Mouse (Mus musculus) 3134 (cell line): ENCODE measurements around the gene Specc1.

Experiments
- DNase-seq: peaks from one replicate; pipeline ENCODE4 v3.0.0-alpha.2; 2011; ENCODE audit warnings: low spot score; ENCODE audit not compliant: insufficient read length; ENCODE audit errors: extremely low read depth

Gene Specc1

GRCm38 (mm10) chr11:62086648-62087047, 130.1 kb downstream of the Specc1 start:
- no peak for DNase-seq

DNA sequence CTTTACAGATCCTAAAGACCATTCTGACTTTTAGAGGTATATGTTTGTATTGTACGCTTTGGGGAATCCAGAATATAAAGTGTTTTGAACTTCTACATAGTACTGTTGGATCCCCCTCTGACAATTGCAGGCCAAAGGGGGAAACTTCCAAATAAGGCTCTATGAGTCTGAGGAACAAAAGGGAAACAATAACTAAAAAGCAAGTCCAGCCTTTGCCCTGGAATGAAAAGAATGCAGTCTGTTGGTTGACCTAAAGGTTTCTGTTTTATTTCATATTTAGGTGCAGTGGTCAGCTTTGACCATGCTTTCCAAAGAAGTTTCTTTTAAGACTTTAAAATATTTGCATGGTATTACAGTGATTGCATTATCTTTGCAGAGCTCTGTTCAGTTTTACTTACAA, 130.5 kb downstream of the Specc1 start:
- no peak for DNase-seq

DNA sequence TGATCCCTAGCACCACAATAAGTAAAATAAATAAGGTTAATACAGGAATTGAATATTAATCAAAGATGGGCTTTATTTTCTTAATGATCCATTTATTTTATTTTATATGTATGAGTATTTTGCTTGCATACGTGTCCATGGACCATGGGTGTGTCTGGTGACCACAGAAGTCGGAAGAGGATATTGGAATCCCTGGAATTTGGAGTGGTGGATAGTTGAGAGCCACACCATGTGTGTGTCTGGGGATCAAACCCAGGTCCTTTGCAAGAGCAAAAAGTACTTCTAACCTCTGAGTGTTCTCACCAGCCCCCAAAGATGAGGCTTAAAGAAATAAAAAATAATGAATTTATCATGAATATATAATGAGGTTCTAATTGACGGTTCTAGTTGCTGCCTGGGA, 132.1 kb downstream of the Specc1 start:
- DNase-seq, result peak; percentile 60

DNA sequence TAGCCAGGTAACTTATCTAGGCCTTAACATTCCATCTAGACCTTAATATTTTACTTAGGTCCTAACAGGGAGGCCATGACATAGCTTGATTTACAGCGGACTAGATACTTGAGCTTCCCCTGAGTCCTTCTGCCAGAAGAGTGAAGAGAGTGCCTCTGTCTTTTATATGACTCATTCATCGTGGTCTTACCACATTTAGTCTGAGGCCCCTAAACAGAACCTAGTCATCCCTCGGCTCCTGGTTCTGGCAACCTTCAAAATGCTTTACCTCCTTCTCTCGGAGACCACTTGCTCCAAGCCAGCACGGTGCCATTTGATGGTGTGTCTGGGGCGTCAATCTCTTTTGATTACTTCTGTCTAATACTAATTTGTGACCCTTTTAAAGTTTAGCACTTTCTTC, 133.8 kb downstream of the Specc1 start:
- DNase-seq, result peak; percentile 49

GRCm38 (mm10) chr11:62103380-62103911, 146.9 kb downstream of the Specc1 start:
- DNase-seq, result no peak

- DNase-seq, result no peak
Measured at GRCm38 (mm10) chr11:62106401-62106871, 149.9 kb downstream of the Specc1 start.

GRCm38 (mm10) chr11:62107272-62107836, 150.8 kb downstream of the Specc1 start:
- no peak for DNase-seq

DNA sequence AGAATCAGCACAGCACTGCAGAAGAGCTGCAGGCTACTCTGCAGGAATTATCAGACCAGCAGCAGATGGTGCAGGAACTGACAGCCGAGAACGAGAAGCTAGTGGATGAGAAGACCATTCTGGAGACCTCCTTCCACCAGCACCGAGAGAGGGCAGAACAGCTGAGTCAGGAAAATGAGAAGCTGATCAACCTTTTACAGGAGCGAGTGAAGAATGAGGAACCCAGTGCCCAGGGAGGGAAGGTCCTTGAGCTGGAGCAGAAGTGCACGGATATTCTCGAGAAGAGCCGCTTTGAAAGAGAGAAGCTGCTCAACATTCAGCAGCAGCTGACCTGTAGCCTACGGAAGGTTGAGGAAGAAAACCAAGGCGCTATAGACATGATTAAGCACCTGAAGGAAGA, 162.0 kb downstream of the Specc1 start:
- no peak for DNase-seq

DNA sequence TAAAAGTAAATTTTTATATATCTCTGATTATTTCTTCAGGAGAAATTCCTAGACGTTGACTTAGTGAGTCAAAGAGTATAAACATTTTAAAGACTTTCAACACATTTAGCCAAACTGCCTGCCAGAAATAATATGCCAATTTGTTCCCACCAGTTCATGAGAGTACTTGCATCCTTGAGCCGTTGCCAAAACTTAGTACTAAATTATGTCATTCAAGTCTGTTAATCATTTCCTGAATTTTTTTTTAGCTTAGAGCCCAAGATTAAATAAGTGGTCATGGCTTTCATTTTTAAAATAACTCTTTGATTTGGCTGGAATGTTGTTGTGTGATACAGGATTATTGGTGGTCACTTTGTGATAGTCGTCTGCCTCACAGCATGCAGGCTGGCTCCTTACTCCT, 163.3 kb downstream of the Specc1 start:
- DNase-seq, result peak; percentile 20

DNA sequence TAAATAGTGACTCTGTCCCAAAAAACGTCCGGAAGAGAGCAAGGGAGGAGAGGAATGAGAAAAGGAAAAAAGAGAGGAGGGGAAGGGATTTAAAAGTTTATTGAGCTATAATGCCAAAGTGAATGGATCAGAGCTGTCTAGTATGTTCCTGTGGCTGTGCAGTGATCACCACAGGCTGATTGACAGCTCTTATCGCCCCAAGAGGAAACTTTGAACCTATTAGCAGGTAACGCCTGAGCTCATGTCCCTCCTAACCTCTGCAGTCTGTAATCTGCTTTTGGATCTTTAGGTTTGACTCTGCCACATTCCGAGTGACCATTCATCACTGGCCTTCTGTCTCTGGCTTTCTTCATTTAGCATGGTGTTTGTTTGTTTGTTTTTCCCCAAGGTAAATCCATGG, 164.8 kb downstream of the Specc1 start:
- no peak for DNase-seq

DNA sequence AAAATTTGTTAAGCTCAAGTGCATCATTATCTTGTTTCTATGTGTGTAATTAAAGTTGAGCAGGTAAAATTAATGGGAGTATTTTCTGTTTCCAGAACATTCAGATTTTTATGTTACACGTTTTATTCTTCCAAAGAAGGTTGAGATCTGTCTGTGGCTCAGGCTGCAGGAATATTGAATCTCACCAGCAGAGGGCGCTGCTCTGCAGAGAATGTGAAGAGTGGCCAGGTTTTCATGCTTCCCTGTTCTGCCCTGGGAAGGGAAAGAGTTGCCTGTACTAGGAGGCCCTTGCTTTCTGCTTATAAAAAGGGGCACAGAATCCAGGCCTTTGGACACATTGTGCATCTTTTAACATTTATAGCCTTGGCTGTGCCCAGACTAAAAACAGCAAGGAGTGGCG, 171.1 kb downstream of the Specc1 start:
- no peak for DNase-seq

GRCm38 (mm10) chr11:62128197-62128596, 171.6 kb downstream of the Specc1 start:
- no peak for DNase-seq

DNA sequence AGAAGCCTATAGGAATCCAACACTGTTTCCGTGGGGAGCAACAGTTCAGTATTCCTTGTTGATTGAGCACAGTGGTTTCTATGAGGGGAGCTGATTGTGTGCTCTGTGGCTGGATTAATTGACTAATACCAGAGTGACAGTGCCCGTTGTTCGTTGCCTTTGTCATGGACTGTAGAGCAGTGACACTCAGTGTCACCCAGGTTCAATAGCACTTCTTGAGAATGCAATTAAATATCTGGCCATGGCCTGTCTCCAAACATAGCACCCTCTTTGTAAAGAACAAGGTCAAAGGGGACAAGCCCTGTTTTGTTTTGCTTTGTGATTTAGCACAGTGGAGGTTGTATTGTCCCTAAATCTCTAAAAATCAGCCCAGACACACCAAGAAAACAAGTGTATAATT, 173.6 kb downstream of the Specc1 start:
- DNase-seq, result no peak

DNA sequence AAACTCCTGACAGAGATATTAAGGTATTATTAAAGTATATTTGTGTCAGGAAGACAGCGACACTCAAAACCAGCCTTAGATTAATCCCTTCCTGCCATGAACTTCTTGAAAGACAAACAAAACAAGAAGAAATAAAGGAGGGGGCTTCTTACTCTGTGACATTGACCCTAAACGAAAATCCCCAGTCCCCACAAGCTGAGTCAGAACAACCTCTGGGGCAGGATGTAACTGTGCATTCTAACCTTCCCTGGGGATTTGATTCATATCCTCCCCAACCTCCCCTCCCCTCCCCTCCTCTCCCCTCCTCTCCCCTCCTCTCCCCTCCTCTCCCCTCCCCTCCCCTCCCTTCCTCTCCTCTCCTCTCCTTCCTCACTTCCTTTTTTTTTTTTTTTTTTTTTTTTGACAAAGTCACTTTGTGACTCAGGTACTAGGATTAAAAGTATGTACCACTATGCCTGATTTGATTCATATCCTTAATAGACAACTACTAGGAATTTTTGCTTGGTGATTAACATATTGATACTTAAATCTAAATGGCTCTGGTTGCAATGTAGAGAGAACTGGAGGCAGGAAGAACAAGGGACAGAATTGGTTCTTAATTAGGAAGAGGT, 174.2 kb downstream of the Specc1 start:
- no peak for DNase-seq

DNA sequence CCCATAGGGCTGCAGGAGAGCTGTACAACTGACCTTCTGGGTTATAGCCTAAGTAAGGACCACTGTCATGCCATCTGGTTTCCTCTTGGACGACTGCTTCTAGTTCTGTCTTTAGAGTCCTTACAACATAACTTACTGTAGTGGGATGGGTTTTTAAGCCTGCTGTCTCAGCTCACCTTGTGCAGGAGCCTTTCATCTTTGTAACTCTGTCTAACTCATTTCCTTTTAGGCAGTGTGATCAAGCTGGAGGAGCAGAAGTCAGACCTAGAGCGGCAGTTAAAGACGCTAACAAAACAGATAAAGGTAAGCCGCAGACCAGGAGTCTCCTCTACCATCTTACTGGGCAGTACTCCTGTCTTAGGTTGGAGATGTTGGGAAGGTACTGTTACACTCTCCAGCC, 175.0 kb downstream of the Specc1 start:
- no peak for DNase-seq

- no peak for DNase-seq
Measured at GRCm38 (mm10) chr11:62134191-62134590, 177.6 kb downstream of the Specc1 start.

DNA sequence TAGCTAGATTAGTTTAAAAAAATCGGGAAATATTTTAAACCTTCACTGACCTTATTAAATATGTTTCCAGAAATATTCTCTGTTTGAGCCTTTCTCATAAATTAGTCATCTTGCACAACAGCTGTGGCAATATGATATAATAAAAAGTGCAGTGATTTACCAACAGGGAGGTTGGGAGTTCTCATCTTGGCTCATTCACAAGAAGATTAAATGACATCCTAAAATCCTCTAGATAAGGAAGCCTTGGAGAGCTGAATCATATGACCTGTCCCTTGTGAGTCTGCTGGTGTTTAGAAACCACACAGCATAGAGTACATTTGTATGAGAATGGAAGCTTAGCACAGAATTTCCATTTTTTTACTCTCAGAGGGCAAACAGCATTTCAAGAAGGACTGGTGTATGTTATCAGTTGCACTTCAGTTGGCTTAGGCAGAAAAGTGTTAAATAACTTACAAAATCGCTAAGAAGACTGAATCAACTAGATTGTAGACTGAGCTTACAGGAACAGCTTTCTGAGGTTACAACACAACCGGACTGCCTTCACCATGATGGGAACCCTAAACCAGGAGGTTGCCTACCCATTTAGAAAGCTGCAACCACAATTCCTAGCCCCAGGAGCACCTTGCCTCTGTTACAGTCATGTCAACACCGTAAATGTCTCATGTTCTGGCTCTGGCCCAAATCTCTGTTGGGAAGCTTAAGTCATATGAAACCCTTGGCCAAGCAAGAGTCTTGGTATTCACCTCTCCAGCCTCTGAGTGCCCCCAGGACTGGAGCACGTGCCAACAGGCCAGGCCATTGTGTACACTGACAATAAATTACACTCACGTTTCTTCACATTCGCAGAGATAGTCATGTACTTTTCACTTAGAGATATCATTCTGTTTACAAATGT, 188.9 kb downstream of the Specc1 start:
- no peak for DNase-seq

GRCm38 (mm10) chr11:62146661-62147060, 190.1 kb downstream of the Specc1 start:
- no peak for DNase-seq

DNA sequence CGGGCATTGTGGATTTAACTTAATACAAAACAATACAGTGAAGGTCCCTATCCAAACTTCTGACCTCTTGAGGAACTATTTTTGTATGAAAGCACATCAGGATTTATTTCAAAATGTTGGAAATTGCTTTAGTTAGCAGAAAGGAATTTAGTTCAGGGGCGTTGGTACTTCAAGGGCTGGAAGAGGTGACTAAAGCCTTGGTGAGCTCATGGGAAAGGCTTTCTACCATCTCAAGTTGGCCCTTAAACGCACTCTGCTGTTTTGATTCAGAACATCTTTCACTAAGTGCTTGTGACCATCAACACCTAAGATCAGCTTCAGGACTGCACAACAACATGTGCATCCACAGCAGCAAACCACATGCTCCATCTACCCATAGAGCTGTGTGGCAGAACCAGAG, 191.5 kb downstream of the Specc1 start:
- no peak for DNase-seq

DNA sequence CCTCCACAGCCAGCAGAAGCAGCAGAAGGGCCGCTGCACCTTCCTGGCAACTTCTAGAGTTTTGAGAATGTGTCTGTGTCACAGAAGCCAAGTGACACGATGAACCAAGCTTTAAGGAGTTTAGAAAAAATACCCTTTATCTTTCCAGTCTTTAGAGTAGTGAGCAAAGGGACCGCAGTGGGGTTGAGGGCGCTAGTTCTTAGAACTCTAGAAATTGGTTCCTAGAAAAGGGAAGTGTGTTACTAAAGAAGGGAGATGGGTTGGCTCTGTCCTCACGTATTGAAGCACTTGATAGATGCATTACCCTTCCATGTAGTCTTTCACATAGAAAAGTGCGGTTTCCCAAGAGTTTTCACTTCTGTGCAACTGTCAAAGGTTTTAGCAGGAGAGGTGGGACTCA, 191.9 kb downstream of the Specc1 start:
- DNase-seq, result no peak

DNA sequence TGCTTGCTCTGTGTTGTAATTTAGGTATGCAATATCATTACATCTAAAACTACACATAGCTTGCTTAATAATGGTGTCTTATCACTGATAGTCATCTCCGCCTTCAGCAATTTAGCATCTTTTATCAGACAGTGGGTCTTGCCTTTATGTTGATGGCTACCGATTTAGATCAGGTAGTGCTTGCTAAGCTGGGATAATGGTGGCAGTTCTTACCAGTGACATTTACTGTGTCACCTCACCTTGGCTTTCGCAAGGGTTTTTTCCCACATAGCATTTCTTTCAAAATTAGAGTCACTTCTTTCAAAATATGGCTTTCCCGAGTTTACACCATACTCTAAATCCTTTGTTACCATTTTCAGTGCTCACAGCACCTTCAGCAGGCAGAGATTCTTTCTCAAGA, 196.5 kb downstream of the Specc1 start:
- DNase-seq, result no peak

DNA sequence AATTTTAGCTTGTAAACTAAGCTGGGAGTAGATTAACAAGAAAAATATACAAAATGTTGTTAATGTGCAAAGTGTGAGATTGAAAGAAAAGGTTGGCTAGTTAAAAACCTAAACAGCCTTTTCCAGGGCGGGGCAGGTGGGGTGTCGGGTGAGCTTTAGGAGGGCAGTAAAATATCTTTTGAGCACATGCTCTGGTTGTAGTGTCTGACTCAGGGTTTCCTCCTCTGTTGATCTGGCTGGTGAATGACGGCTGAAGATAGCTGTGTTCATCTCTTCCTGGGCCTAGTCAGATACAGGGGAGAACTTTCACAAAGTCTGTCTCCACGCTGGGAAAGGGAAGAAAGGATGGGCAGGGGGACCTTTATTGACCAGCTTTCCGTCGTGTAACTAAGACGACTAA, 203.2 kb downstream of the Specc1 start:
- no peak for DNase-seq
